Mouse (Mus musculus) spleen, adult 2 months (tissue): ENCODE data around the gene Tmem56. TPM values are rescaled to one million over a fixed set of nuclear protein-coding genes. Genes with fewer than 3 reads are reported as not detected.

Source experiments
- DNase-seq, 2 experiments: peaks; one replicate each; pipeline versions ENCODE4 v3.0.0 to v3.0.0-alpha.2; 2012 to 2021; ENCODE audit warnings: low spot score in 2 of 2, low read depth in 1 of 2
- H3K27ac ChIP-seq: fragments of 200-500 bp; 2 replicates; pipeline ENCODE4 v1.5.1; 2012; ENCODE audit warnings: low read length, inconsistent platforms; ENCODE audit not compliant: insufficient read depth
- H3K27me3 ChIP-seq: fragments of 200-500 bp; 2 replicates; pipeline ENCODE4 v1.6.1; 2012; ENCODE audit warnings: mild to moderate bottlenecking, moderate library complexity, low read length, inconsistent platforms; ENCODE audit not compliant: control insufficient read depth, insufficient read depth
- H3K36me3 ChIP-seq: fragments of 200-500 bp; 2 replicates; pipeline ENCODE4 v1.6.1; 2012; ENCODE audit warnings: mild to moderate bottlenecking, low read length, inconsistent platforms; ENCODE audit not compliant: control insufficient read depth, insufficient read depth
- H3K4me1 ChIP-seq: fragments of 200-500 bp; 2 replicates; pipeline ENCODE4 v1.6.1; 2011; ENCODE audit warnings: inconsistent platforms; ENCODE audit not compliant: control insufficient read depth, insufficient read depth, insufficient read length
- H3K4me3 ChIP-seq: fragments of 200-500 bp; 2 replicates; pipeline ENCODE4 v1.5.1; 2011; ENCODE audit warnings: mild to moderate bottlenecking, inconsistent platforms; ENCODE audit not compliant: insufficient read depth, insufficient read length; ENCODE audit errors: extremely low read depth
- CTCF ChIP-seq: fragments of 200-500 bp; IDR thresholded peaks from 2 replicates; pipeline ENCODE4 v1.5.1; 2011; ENCODE audit warnings: mild to moderate bottlenecking, inconsistent platforms; ENCODE audit not compliant: insufficient read depth, insufficient read length, insufficient replicate concordance; ENCODE audit errors: extremely low read depth
- POLR2A ChIP-seq: fragments of 200-500 bp; IDR thresholded peaks from 2 replicates; pipeline ENCODE4 v1.6.1; 2011; ENCODE audit warnings: low read depth, low read length, inconsistent platforms
- WGBS: fragments of 180-500 bp; shearing (Covaris S2); methylation state at CpG from one replicate; pipeline ENCODE4 v1.1.7; 2018; 5-methylcytosine and 5-hydroxymethylcytosine counted together
- polyA plus RNA-seq: library from polyadenylated mRNA; depleted of rRNA; stranded (reverse); fragments of >200 nt; gene quantifications from 2 replicates; pipeline ENCODE4 v1.2.3, GENCODE M21; 2012

Tmem56 gene
- polyA plus RNA-seq, 1 experiment, result 0.37 TPM

GRCm38 (mm10) chr3:121315498-121315897 lies 32.6 kb upstream of the Tmem56 start:
- no peaks in the 10 kb centered on the region for H3K36me3 ChIP-seq
- TF ChIP-seq CTCF (no peak), POLR2A (no peak)
- H3K4me1 ChIP-seq, result no peaks in the 10 kb centered on the region
- WGBS, result 83% methylated on average over 7 of the region's 7 CpGs
- H3K27ac ChIP-seq, result no peak overlapping the region
- H3K4me3 ChIP-seq, result no peak overlapping the region
- DNase-seq, result no peak
- no peaks in the 10 kb centered on the region for H3K27me3 ChIP-seq

- no peak overlapping the region for H3K27ac ChIP-seq
- H3K36me3 ChIP-seq, result no peaks in the 10 kb centered on the region
- 80% methylated on average over 6 of the region's 6 CpGs for WGBS
- TF ChIP-seq CTCF, result no peak
- H3K27me3 ChIP-seq, result no peaks in the 10 kb centered on the region
- H3K4me3 ChIP-seq, result no peak overlapping the region
- DNase-seq, result no peak
- no peaks in the 10 kb centered on the region for H3K4me1 ChIP-seq
These were observed 31.3 kb upstream of the Tmem56 start for GRCm38 (mm10) chr3:121314149-121314548.

DNA sequence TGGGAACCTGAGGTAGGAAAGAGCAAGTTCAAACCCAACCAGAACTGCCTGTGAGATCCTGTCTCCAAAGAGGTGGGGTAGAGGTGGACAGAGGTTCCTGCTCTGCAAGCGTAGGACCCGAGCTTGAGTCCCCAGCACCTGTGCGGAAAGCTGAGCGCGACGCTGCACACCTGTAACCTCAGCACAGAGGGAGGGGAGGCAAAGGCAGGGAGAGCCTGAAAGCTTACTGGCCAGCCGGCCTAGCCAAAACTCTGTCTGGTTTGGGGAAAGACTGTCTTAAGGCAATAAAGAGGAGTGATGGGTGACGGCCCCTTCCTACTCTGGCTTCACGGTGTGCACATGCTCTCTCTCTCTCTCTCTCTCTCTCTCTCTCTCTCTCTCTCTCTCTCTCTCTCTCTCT lies 30.1 kb upstream of the Tmem56 start:
- TF ChIP-seq POLR2A (no peak), CTCF (no peak)
- Histone ChIP-seq H3K4me3 (no peak overlapping the region), H3K4me1 (no peaks in the 10 kb centered on the region), H3K36me3 (no peaks in the 10 kb centered on the region), H3K27me3 (no peaks in the 10 kb centered on the region), H3K27ac (no peak overlapping the region)
- WGBS, result 81% methylated on average over 9 of the region's 9 CpGs
- DNase-seq, result no peak

GRCm38 (mm10) chr3:121312426-121312825 lies 29.5 kb upstream of the Tmem56 start:
- no peak for DNase-seq
- no peaks in the 10 kb centered on the region for H3K36me3 ChIP-seq
- WGBS, result 68% methylated on average over 6 of the region's 6 CpGs
- H3K4me3 ChIP-seq, result no peak overlapping the region
- no peaks in the 10 kb centered on the region for H3K27me3 ChIP-seq
- no peak overlapping the region for H3K27ac ChIP-seq
- TF ChIP-seq CTCF, result no peak
- TF ChIP-seq POLR2A, result no peak
- H3K4me1 ChIP-seq, result no peaks in the 10 kb centered on the region

DNA sequence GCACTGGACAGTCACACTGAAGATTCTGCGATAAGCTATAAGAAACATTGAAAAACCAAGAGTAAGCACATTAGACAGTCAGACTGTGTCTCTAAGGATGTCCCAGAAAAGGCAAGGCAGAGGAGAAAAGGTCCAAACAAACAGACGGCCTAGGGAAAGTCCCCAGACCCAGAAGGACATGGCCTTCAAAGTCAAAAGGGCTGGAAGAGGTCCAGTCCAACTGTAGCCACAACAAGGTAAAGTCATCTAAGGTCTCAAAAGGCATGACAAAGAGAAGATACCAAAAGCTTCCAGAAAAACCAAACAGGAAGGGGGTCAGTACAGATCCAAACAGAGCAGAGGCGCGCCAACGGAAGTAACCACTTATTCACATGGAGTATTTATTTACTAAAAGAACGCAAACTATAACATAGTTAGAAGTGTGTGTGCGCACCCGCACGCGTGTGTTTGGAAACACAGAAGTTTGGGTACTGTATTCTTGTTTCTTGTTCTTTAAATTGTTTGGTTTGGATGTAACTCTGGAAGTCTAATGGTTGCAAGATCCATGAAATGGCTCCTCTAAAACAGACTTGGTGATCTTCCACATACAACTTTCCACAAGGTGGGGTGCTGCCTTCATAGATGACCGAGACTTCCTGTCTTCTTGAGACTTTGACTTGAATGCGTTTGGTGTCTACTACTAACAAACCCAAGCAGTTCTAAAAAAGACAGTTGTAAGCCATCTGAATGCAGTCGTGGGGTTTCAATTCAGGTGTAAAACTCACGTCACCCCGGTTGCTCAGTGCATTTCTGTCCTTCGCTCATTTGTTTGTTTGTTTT lies 27.2 kb upstream of the Tmem56 start:
- 81% methylated on average over 16 of the region's 16 CpGs for WGBS
- peaks cover 1% of the 10 kb centered on the region; the same call in 1 of the 2 replicates for H3K36me3 ChIP-seq
- H3K4me1 ChIP-seq, result no peaks in the 10 kb centered on the region
- TF ChIP-seq CTCF (no peak), POLR2A (no peak)
- H3K4me3 ChIP-seq, result no peak overlapping the region
- H3K27ac ChIP-seq, result no peak overlapping the region
- no peak for DNase-seq
- no peaks in the 10 kb centered on the region for H3K27me3 ChIP-seq

DNA sequence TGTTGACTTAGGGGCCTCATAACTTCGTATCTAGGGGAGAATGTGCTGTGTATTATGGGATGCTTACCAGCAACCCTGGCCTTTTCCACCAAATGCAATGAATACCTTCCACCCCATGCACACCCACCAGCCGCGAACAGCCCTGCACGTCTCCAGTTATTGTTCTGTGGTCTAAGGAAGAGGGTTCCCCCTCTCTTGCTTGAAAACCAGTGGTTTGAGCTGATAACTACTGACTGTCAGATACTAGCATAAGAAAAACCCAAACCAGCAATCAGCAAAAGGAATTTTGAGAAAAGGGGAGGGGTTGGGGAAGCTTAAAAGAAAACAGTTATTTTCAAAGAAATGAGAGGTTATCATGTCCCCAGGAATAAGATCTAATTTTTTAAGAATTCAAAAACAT lies 26.5 kb upstream of the Tmem56 start:
- no peak overlapping the region for H3K4me3 ChIP-seq
- DNase-seq, result no peak
- H3K27ac ChIP-seq, result no peak overlapping the region
- 81% methylated on average over 4 of the region's 4 CpGs for WGBS
- no peaks in the 10 kb centered on the region for H3K4me1 ChIP-seq
- no peaks in the 10 kb centered on the region for H3K27me3 ChIP-seq
- peaks cover 1% of the 10 kb centered on the region; the same call in 1 of the 2 replicates for H3K36me3 ChIP-seq
- no peak for TF ChIP-seq CTCF
- no peak for TF ChIP-seq POLR2A

DNA sequence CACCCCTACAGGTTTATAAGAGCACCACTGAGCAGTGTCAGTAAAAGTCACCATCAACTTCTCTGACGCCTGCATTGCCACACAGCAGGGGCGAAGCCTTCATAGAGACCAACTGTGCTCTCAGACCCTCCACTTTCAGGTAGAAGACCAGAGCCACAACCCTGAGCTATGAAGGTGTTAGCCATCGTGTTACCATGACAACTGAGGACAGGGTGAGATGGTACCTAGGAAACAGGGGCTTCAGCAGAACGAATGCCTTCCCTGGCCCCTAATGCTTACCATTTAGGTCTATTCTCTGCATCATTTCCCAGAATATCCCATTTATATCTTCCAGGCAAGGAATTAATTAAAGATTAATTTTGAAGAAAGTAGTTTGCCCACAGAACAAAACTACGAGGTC lies 26.0 kb upstream of the Tmem56 start:
- DNase-seq, result no peak
- no peak for TF ChIP-seq CTCF
- no peak for TF ChIP-seq POLR2A
- WGBS, result 94% methylated on average over 5 of the region's 5 CpGs
- no peaks in the 10 kb centered on the region for H3K27me3 ChIP-seq
- peaks cover 1% of the 10 kb centered on the region; the same call in 1 of the 2 replicates for H3K36me3 ChIP-seq
- H3K4me1 ChIP-seq, result no peaks in the 10 kb centered on the region
- no peak overlapping the region for H3K4me3 ChIP-seq
- H3K27ac ChIP-seq, result no peak overlapping the region
